Mouse (Mus musculus): Measurements from ENCODE around the gene Abcc12. TPM values are rescaled to one million over a fixed set of nuclear protein-coding genes. Genes with fewer than 3 reads are reported as not detected.
A peak's percentile ranks its signal among the peaks of the same experiment; 100 is the strongest.

The Abcc12 gene
- 0.02 TPM in 1 of 2 replicates, not detected in the other for polyA plus RNA-seq (2012; rRNA removed)

DNA sequence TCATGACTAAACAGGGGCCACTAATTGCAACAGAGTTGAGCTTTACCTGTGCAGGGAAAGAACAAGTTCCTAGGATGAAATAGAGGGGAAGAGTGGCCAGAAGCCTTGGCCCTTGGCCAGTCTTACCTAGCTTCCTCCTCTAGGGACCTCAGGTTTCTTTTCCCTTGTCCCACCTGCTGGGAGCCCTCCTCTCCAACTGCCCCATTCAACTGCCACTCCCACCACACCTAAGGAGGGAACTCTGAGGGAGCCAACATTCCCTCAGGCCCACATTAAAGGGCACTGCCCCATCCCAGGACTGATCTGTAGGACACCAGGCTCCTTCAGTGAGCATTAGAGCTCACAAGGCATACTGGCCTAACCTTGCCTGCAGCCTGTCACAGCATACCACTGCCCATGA is at the start of gene Abcc12:
TSS of gene Abcc12 (minus strand) at position 229 of the 400 bp plus-strand sequence.
- DNase-seq (ENCODE audit: low read depth, low spot score): no peak

DNA sequence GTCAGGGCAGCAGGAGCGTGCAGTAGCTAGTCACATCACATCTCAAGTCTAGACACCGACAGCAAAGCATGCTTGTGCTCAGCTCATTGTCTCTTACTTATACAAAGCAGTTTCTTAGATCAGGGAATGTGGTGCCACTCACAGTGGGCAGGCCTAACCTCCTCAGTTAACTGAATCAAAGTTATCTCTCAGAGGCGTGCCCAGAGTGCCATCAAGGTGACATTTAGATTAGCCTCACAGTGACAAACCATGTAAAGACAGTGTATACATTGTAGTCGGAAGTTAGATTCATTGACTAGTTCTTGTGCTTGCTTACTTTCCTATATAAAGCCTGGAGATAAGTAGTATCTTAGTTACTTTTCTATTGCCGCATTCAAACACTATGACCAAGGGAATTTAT is 49.7 kb upstream of the Abcc12 start:
- WGBS: 77% methylated on average over 5 of the region's 5 CpGs
- DNase-seq (ENCODE audit: low read depth, low spot score): no peak

DNA sequence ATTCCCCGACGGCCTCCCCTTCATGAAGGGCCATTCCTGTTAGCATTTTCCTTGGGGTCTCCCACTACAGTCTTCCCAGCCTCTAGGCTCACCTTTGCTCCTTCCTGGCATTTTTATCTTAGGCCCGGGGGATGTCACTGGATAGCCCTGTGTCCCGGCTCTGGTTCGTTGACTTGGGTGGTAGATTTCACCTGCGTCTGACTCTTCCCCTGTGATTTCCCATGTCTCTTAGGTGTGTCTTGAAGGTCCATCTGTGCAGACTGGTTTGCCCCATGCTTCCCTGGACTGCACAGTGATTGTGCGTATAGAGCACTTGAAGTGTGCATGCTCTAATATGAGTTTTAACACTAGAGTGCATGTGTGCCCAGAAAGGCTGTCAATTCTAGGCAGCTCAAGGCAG is 44.4 kb upstream of the Abcc12 start:
- no peak for DNase-seq (ENCODE audit: low read depth, low spot score)
- 12% methylated on average over 7 of the region's 7 CpGs for WGBS

DNA sequence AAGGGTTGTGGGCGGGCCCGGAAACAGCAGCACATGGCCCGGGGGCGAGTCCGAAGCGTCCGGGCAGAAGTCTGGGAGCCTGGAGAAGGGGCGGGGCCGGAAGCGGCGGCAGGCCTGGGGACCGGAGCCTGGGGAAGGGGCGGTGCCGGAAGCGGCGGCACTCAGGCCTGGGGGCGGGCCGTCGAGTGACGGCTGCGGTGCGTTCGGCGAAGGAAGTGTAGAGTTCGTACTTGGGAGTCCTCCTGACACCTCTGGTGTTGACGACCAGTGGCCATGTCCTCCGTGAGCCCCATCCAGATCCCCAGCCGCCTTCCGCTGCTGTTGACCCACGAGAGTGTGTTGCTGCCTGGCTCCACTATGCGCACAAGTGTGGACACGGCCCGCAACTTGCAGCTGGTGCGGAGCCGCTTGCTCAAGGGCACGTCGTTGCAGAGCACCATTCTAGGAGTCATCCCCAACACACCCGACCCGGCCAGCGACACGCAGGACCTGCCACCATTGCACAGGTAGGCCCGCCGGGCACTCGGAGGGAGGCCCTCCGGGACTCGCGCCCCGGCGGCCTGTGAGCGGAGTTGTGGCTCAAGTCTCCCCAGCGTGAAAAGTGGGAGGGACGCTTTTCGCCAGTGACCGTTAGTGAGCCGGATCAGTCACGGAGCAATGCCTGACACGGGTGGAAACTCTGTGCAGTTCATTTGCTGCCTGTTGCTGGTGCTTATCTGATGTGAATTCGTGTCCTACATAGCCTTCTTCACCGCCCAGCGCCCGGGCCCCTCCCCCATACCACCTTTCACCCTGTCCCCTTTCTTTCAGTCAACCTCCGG is 43.6 kb upstream of the Abcc12 start, which contains the start of gene Lonp2:
TSS of gene Lonp2 (plus strand) at position 133 of the 821 bp plus-strand sequence.
- 1% methylated on average over 62 of the region's 62 CpGs for WGBS
- peak; percentile 84 for DNase-seq (ENCODE audit: low read depth, low spot score)

DNA sequence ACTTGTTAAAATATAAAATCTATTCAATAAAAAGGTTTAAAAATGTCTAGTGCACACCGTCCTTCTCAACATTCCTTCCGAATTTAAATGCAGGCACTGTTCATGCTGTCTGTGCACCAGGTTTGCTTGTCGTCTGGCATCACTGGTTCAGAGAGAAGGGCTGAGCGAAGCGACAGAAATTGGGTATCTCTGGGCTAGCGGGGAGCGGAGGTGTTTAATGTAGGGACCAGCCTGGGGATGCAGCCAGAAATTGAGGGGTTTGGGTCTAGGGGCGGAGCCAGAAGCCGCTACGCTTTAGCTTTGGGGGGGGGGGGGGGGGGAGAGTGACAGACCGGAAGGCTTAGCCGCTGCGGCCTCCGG is 43.0 kb upstream of the Abcc12 start:
- under 1% methylated on average over 14 of the region's 14 CpGs for WGBS
- DNase-seq (ENCODE audit: low read depth, low spot score): peak; percentile 25

DNA sequence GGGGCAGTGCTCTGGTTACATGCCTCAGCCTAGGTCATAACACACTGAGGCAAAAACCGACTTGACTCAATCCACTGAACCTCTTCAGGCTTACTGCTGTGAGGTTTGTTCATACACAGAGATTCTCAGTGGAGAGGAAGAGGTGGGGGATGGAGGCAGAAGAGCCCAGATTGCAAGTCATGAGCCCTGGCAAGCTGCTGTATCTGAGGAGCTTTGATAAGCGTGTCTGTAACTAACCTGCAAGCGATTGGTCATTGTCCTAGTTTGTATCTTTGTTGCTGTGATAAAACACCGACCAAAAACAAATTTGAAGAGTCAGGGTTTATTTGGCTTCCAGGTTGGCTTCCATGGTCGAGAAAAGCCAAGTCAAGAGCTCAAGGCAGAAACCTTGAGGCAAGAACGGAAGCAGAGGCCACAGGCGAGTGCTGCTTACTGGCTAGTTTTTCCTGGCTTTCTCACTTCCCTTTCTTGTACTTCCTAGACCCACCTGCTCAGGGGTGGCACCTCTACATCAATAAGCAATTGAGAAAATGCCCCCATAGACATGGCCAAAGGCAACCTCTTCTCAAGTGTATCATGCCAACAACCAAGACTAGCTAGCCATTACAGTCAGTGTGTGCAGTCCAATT is 37.4 kb upstream of the Abcc12 start:
- no peak for DNase-seq (ENCODE audit: low read depth, low spot score)
- 69% methylated on average over 7 of the region's 7 CpGs for WGBS

DNA sequence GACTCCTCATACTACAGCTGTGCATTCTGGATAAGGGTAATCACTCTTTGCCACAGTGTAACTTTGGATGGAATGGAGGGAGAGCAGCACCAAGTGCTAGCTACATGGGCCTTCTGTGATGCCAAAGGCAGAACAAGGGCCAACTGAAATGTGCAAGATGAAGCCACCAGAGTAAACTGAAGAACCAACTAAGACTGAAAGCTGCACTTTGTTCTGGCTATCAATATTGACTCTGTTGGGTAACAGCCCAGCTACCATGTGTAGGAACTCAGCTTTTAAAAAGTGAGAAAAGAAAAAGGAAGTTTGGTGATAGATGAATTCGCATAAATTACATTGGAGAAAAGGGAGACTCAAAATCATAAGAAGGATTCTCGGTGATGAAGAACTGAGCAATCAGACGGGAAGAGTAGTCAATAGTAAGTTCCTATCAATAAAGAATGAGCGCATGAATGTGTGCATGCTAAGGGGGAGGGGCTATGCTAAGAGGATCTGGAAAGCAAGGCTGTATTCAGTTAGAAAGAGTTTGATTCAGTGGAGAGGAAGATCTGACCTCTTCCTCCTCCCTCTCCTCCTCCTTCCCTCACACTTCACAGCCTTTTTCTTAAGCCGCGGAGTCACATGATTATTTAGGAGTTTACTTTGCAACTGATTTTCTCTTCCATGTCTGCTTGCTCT is 34.7 kb upstream of the Abcc12 start:
- 88% methylated on average over 6 of the region's 6 CpGs for WGBS
- no peak for DNase-seq (ENCODE audit: low read depth, low spot score)

DNA sequence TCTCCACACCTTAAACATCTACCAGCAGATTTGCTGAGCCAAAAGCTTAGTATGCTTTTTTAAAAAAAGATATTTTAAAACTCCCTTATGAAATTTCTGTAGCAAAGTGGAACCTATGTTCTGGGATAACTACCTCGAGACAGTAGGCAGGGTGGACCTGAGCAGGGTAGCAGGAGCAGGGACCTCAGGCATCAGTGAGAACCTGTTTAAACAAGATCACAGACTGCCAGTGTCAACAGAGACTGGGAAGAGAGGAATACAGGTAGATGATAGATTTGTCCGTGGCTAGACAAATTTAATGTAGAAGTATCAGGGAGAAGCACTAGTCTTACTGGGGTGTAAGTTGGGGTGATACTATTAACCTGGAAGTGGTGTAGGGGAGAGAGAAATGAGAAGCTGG is 33.3 kb upstream of the Abcc12 start:
- 27% methylated on average over 2 of the region's 2 CpGs for WGBS
- no peak for DNase-seq (ENCODE audit: low read depth, low spot score)

DNA sequence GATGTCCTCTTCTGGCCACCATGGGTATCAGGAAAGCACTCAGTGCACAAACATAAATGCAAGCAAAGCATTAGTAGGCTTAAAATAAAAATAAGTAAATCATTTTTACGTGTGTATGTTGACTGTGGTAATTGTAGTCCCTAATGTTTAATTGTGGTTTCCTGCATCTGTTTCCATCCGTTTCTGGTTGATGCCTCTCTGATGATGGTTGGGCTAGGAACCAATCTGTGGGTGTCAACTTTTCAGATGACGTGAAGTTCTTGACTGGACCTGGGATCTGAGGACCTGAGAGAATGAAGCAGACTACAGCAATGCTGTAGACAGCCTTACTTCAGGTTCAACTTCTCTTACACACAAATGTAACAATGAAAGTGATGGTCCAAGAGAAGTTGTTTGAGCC is 24.2 kb upstream of the Abcc12 start:
- WGBS: 69% methylated on average over 3 of the region's 3 CpGs
- no peak for DNase-seq (ENCODE audit: low read depth, low spot score)

DNA sequence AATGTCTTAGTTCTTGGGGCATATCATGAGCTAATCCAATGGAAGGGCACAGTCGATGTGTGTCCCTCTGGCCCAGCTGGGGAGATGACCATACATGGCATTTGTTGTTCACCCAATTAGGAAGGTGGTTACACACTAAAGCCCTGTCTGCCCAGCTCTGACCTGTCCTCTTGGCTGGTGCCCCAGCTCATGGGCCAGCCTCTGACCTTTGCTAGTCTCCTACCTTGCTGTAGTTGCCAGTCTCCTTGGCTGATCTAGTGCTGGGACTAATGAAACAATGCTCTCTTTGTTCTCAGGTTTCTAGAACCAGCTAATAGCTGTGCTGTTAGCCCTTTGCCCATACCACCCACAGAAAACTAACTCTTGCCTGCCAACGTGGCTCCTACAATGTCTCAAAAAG is 22.7 kb upstream of the Abcc12 start:
- 40% methylated on average over 2 of the region's 2 CpGs for WGBS
- DNase-seq (ENCODE audit: low read depth, low spot score): no peak

DNA sequence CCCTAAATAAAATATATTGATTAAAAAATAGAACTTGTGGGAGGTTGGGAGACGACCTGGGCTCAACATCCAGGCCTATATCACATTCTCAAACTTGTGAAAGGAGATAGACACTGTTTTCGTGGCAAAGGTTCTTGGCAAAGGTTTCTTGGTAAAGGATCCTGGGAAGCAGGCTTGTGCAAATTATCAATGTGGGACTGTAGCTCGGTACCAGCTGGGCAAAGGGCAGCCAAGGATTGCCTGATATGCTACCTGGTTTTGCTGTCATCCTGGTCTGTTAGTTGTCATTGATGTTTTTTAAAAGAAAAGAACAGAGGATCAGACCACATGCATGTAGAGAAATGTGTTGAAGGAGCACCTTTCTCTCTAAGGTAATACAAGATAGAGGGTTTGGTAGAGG is 19.8 kb upstream of the Abcc12 start:
- no peak for DNase-seq (ENCODE audit: low read depth, low spot score)
- WGBS: 57% methylated on average over 3 of the region's 3 CpGs

DNA sequence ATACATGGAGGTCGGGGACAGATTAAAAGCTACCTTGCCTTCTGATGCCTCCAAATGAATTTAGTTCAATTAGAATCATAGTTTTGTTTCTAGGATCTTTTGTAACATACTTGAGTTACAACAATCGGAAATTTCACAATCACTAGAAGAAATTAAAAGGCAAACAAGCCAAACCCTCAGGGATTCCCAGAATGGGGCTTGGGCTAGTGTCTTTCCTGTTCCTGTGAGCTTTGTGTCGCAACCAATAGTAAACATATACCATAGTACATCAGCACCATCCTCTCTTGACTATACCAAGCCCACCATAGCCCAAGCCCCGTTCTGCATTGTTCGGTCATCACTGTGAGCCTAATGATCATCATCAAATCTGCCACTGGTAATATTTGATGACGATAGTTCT is 18.8 kb upstream of the Abcc12 start:
- WGBS: 82% methylated on average over 6 of the region's 6 CpGs
- no peak for DNase-seq (ENCODE audit: low read depth, low spot score)

DNA sequence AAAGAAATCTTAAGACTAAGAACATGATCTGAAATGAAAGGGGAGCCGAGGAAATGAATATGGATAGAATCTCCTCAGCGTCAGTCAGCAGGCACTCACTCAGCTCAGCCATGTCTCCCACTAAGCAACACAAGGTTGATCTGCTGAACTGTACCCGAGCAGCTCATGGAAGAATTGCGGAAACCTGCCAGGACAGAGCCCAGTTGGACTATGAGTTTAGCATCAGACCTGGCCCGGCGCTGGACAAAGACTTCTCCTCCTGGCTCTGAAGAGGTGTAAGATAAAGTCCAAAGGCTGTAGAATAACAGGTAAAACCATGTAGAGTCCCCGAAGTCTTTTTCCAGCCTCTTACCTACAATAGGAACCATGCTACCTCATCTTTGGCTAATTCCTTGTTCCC is 17.2 kb upstream of the Abcc12 start:
- DNase-seq (ENCODE audit: low read depth, low spot score): no peak
- WGBS: 84% methylated on average over 7 of the region's 7 CpGs

DNA sequence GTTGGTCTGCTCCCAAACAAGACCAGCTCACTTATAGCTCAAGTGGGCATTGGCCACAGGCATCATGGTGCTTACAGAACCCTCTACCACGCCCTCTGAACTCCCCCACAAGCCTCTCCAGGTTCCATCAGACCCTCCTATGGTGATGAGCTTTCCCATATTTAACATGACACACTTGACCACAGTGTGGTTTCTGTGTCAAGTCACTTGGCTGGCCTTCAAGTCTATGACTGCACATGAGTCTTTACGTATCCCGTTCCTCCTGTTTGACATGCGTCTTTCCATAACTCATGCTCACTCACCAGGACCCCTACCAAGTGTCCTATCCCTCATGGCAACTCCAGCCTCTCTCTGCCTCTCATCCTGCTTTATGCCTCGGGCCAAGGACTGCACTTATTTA is 15.2 kb upstream of the Abcc12 start:
- no peak for DNase-seq (ENCODE audit: low read depth, low spot score)
- WGBS: 77% methylated on average over 5 of the region's 5 CpGs

DNA sequence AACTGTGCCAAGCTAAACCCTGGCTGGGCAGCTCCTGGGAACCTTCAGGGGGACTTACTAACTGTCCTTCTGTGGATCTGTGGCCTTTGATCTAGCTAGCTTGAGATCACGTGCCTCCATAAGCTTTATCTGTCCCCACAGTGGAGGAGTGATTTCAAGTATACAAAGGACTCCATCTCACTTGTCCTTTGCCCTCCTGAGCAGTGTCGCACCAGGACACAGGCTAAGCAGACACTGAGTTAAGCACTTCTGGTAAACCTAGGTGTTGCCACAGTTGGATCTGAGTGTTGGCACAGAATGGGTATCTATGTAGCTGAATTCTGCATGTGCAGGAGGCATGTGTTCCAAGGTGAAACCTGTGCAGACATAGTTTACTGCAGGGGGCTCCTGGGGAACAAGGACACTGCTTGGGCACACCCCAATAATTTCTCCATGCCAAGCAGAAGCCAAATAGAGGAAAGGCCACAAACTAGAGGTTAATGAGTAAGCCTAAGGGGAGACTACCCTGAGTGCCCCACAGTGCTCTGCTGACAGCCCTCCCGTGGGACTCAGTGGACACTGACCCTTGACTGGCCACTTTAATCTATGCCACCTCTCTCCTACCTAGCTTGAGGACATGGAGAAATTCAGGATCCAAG is 13.8 kb upstream of the Abcc12 start:
- 34% methylated on average over 3 of the region's 3 CpGs for WGBS
- DNase-seq (ENCODE audit: low read depth, low spot score): no peak

DNA sequence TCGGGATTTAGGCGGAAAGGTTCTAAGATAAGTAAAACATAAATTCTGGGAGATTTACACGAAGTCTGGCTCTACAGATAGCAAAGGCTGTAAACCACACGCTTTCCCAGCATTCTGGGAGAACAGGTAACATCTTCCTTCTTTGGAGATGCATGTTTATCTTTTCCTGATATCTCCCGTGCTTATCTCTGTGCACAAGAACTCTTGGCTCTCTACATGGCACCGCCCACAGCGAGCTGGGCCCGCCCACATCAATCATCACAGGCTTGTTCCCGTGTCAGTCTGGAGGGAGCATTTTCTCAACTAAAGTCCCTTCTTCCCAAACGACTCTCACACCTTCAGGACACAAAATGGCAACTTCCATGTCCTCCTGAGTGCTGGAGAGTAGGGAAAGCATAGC is 12.6 kb upstream of the Abcc12 start:
- no peak for DNase-seq (ENCODE audit: low read depth, low spot score)
- 16% methylated on average over 10 of the region's 10 CpGs for WGBS

DNA sequence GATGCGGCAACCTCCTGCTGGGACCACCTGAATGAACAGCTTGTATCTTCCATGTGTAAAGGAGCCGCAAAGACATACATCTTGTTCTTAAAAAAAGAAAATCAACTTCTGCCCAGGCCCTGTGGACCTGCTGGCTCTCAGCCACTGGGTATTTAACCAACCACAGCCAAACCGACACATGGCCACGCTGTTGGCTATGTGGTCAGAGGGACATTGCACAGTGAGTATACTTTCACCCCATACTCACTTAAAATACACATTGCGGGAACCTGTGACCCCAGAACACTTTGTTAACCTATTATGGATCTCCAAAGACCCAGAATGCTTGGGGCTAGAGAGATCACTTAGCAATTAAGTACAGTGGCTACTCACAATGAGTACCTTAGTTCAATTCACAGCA is 7.9 kb upstream of the Abcc12 start:
- WGBS: 85% methylated on average over 5 of the region's 5 CpGs

DNA sequence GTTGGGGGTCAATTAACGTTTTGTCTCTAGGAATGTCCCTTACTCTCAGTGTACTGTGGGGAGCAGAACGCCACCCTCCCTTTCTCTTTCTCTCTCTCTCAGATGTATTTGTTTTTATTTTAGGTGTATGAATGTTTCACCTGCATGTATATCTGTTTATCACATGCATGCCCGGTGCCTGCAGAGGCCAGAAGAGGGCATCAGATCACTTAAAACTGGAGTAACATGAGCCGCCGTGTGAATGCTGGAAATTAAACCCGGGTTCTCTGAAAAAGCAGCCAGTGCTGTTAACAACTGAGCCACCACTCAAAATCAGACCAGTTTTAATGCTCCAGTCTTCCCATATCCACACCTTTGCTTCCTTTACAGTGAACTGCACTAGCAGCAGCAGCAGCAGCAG is 6.2 kb upstream of the Abcc12 start:
- DNase-seq (ENCODE audit: low read depth, low spot score): no peak
- WGBS: 41% methylated on average over 6 of the region's 6 CpGs

More for the DNA sequence above, 7.9 kb upstream of the Abcc12 start:
- DNase-seq (ENCODE audit: low read depth, low spot score): no peak

DNA sequence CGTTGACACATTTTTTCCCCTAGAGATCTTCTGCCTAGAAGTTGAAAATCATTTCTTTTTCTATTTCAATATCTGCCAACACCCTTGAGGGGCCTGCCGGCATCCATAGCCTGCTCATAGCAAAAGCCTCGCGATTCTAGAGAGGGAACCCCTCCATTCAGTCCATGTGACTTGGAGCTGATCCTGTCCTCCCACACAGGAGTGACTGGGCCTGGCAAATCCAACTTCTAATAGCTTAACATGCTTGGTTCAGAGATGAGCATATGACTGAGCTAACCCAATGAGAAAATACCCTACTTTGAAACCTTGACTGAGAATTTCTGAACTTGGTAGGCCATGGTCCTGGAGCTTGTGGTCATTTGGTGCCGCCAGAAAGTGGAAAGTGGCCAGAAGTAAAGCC is 5.6 kb upstream of the Abcc12 start:
- WGBS: 46% methylated on average over 5 of the region's 5 CpGs
- no peak for DNase-seq (ENCODE audit: low read depth, low spot score)

DNA sequence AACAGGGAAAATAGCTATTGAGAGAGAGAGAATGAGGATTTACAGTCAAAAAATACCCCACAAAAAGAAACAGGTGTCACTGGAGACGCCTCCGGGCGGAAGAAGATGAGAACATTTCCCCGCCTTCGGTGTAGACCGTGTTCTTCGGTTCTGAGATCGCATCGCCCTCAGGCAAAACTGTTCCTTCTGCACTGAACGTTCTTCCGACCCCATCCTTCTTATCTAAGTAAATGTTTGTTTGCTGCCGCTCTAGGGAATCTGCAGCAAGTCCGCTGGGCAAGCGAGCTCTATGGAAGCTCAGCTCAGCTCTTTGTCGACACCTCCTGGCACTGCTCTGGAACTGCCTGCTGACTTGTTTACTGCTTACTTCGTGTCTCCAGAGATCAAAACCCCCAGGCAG is 5.0 kb upstream of the Abcc12 start:
- 2% methylated on average over 16 of the region's 16 CpGs for WGBS
- DNase-seq (ENCODE audit: low read depth, low spot score): peak; percentile 31
